Mouse (Mus musculus) hindbrain, embryonic 13.5 days (tissue): Measurements from ENCODE around the gene Fcamr. TPM values are rescaled to one million over a fixed set of nuclear protein-coding genes. Genes with fewer than 3 reads are reported as not detected.

Source experiments
- ATAC-seq: fragments of 200-750 bp; cut with Nextera tagmentation; 2 replicates; pipeline ENCODE4 v1.8.0; 2017; ENCODE audit warnings: moderate TSS enrichment; ENCODE audit not compliant: low FRiP score
- H3K27ac ChIP-seq: fragments of 300-500 bp; sonication (generic); 2 replicates; pipeline ENCODE4 v1.5.1; 2015; ENCODE audit warnings: inconsistent platforms, mild to moderate bottlenecking, moderate library complexity
- H3K27me3 ChIP-seq: fragments of 300-500 bp; sonication (generic); 2 replicates; pipeline ENCODE4 v1.6.1; 2015; ENCODE audit warnings: mild to moderate bottlenecking, inconsistent platforms
- H3K36me3 ChIP-seq: fragments of 300-500 bp; sonication (generic); 2 replicates; pipeline ENCODE4 v1.6.1; 2015; ENCODE audit warnings: mild to moderate bottlenecking, inconsistent platforms
- H3K4me1 ChIP-seq: fragments of 300-500 bp; sonication (generic); replicated peaks from 2 replicates; pipeline ENCODE4 v1.6.1; 2015; ENCODE audit warnings: inconsistent platforms
- H3K4me2 ChIP-seq: fragments of 300-500 bp; sonication (generic); 2 replicates; pipeline ENCODE4 v1.6.1; 2015; ENCODE audit warnings: inconsistent platforms, mild to moderate bottlenecking, moderate library complexity
- H3K4me3 ChIP-seq: fragments of 300-500 bp; sonication (generic); 2 replicates; pipeline ENCODE4 v1.5.1; 2015; ENCODE audit warnings: mild to moderate bottlenecking, inconsistent platforms
- H3K9ac ChIP-seq: fragments of 300-500 bp; sonication (generic); 2 replicates; pipeline ENCODE4 v1.6.1; 2015; ENCODE audit warnings: mild to moderate bottlenecking, inconsistent platforms
- H3K9me3 ChIP-seq: fragments of 300-500 bp; sonication (generic); 2 replicates; pipeline ENCODE4 v1.6.1; 2016; ENCODE audit warnings: inconsistent platforms
- WGBS: fragments of 180-500 bp; shearing (Covaris S2); methylation state at CpG from one replicate; pipeline ENCODE4 v1.1.7; 2015; 5-methylcytosine and 5-hydroxymethylcytosine counted together
- polyA plus RNA-seq: library from polyadenylated mRNA; unstranded; fragments of >200 nt; fragmentation: Nextera tagmentation; extraction: Ambion mirVana; gene quantifications from 2 replicates; pipeline ENCODE4 v1.2.1, GENCODE M21; 2015

Gene Fcamr
- polyA plus RNA-seq, 1 experiment from 2014 or later, result not detected

- no peak for ATAC-seq
Observed at GRCm38 (mm10) chr1:130811316-130811715, 10.6 kb downstream of the Fcamr start.

GRCm38 (mm10) chr1:130819737-130820136 is 19.0 kb downstream of the Fcamr start:
- Histone ChIP-seq H3K36me3 (no peaks in the 10 kb centered on the region), H3K4me2 (no peak overlapping the region), H3K4me3 (no peak overlapping the region), H3K27me3 (no peaks in the 10 kb centered on the region), H3K4me1 (no peaks in the 10 kb centered on the region), H3K9me3 (no peaks in the 10 kb centered on the region), H3K9ac (no peak overlapping the region), H3K27ac (no peak overlapping the region)
- ATAC-seq, result no peak
- 71% methylated on average over 1 of the region's 1 CpGs for WGBS

More at GRCm38 (mm10) chr1:130811316-130811715, 10.6 kb downstream of the Fcamr start:
- Histone ChIP-seq H3K4me2 (no peak overlapping the region), H3K4me1 (no peaks in the 10 kb centered on the region; the same call in 1 of the 2 replicates), H3K27me3 (no peaks in the 10 kb centered on the region), H3K36me3 (no peaks in the 10 kb centered on the region), H3K27ac (no peak overlapping the region), H3K9ac (no peak overlapping the region), H3K4me3 (no peak overlapping the region), H3K9me3 (no peaks in the 10 kb centered on the region)
- WGBS, result 53% methylated on average over 17 of the region's 17 CpGs

- no peaks in the 10 kb centered on the region for H3K4me1 ChIP-seq
- H3K36me3 ChIP-seq, result no peaks in the 10 kb centered on the region
- H3K9ac ChIP-seq, result no peak overlapping the region
- no peaks in the 10 kb centered on the region for H3K27me3 ChIP-seq
- no peak overlapping the region for H3K4me3 ChIP-seq
- H3K9me3 ChIP-seq, result no peaks in the 10 kb centered on the region
- H3K4me2 ChIP-seq, result no peak overlapping the region
- 87% methylated on average over 7 of the region's 7 CpGs for WGBS
- no peak overlapping the region for H3K27ac ChIP-seq
- no peak for ATAC-seq
Observed at GRCm38 (mm10) chr1:130820316-130821148, 19.8 kb downstream of the Fcamr start.

- Histone ChIP-seq H3K27ac (no peak overlapping the region), H3K9ac (no peak overlapping the region), H3K27me3 (no peaks in the 10 kb centered on the region), H3K4me3 (no peak overlapping the region), H3K4me1 (no peaks in the 10 kb centered on the region), H3K36me3 (no peaks in the 10 kb centered on the region), H3K4me2 (no peak overlapping the region), H3K9me3 (no peaks in the 10 kb centered on the region)
- no peak for ATAC-seq
- WGBS, result 90% methylated on average over 2 of the region's 2 CpGs
Observed at GRCm38 (mm10) chr1:130821149-130821471, 20.4 kb downstream of the Fcamr start.

- H3K4me3 ChIP-seq, result no peak overlapping the region
- no peak overlapping the region for H3K4me2 ChIP-seq
- no peaks in the 10 kb centered on the region for H3K27me3 ChIP-seq
- no peak overlapping the region for H3K9ac ChIP-seq
- no peaks in the 10 kb centered on the region for H3K4me1 ChIP-seq
- no peaks in the 10 kb centered on the region for H3K9me3 ChIP-seq
- no peak overlapping the region for H3K27ac ChIP-seq
- WGBS, result 81% methylated on average over 9 of the region's 9 CpGs
- H3K36me3 ChIP-seq, result no peaks in the 10 kb centered on the region
- no peak for ATAC-seq
Observed at GRCm38 (mm10) chr1:130821911-130822625, 21.4 kb downstream of the Fcamr start.

- H3K4me2 ChIP-seq, result no peak within 1 kb of the TSS
- no peak within 1 kb of the TSS for H3K9ac ChIP-seq
- H3K4me1 ChIP-seq, result no peaks in the 10 kb centered on the region
- H3K27ac ChIP-seq, result no peak within 1 kb of the TSS
- no peak for ATAC-seq
- no peak within 1 kb of the TSS for H3K4me3 ChIP-seq
- H3K9me3 ChIP-seq, result no peaks in the 10 kb centered on the region
- H3K27me3 ChIP-seq, result no peaks in the 10 kb centered on the region
- 85% methylated on average over 5 of the region's 5 CpGs for WGBS
- H3K36me3 ChIP-seq, result no peaks in the 10 kb centered on the region
Observed at GRCm38 (mm10) chr1:130826448-130826847, 25.7 kb downstream of the Fcamr start, which contains the start of gene Pigr. Gene Pigr, plus strand, starts transcription at chr1:130826684.

- H3K4me3 ChIP-seq, result no peak overlapping the region
- ATAC-seq, result no peak
- no peaks in the 10 kb centered on the region for H3K4me1 ChIP-seq
- WGBS, result 89% methylated on average over 4 of the region's 4 CpGs
- no peaks in the 10 kb centered on the region for H3K9me3 ChIP-seq
- no peak overlapping the region for H3K9ac ChIP-seq
- no peak overlapping the region for H3K27ac ChIP-seq
- no peaks in the 10 kb centered on the region for H3K27me3 ChIP-seq
- no peaks in the 10 kb centered on the region for H3K36me3 ChIP-seq
- H3K4me2 ChIP-seq, result no peak overlapping the region
Observed at GRCm38 (mm10) chr1:130828656-130829055, 28.0 kb downstream of the Fcamr start.

- no peak overlapping the region for H3K4me3 ChIP-seq
- H3K9me3 ChIP-seq, result no peaks in the 10 kb centered on the region
- no peaks in the 10 kb centered on the region for H3K36me3 ChIP-seq
- no peak overlapping the region for H3K27ac ChIP-seq
- no peak for ATAC-seq
- no peak overlapping the region for H3K9ac ChIP-seq
- 86% methylated on average over 8 of the region's 8 CpGs for WGBS
- H3K4me1 ChIP-seq, result no peaks in the 10 kb centered on the region
- H3K27me3 ChIP-seq, result no peaks in the 10 kb centered on the region
- no peak overlapping the region for H3K4me2 ChIP-seq
Observed at GRCm38 (mm10) chr1:130829906-130830830, 29.5 kb downstream of the Fcamr start.

- H3K27ac ChIP-seq, result no peak overlapping the region
- H3K4me1 ChIP-seq, result no peaks in the 10 kb centered on the region
- no peak overlapping the region for H3K4me3 ChIP-seq
- H3K27me3 ChIP-seq, result no peaks in the 10 kb centered on the region
- H3K9ac ChIP-seq, result no peak overlapping the region
- H3K36me3 ChIP-seq, result no peaks in the 10 kb centered on the region
- WGBS, result 82% methylated on average over 5 of the region's 5 CpGs
- no peak overlapping the region for H3K4me2 ChIP-seq
- no peak for ATAC-seq
- H3K9me3 ChIP-seq, result no peaks in the 10 kb centered on the region
Observed at GRCm38 (mm10) chr1:130832230-130833149, 31.8 kb downstream of the Fcamr start.

- H3K4me2 ChIP-seq, result no peak overlapping the region
- no peaks in the 10 kb centered on the region for H3K27me3 ChIP-seq
- no peak overlapping the region for H3K27ac ChIP-seq
- H3K4me1 ChIP-seq, result no peaks in the 10 kb centered on the region
- no peak for ATAC-seq
- H3K36me3 ChIP-seq, result no peaks in the 10 kb centered on the region
- no peaks in the 10 kb centered on the region for H3K9me3 ChIP-seq
- 92% methylated on average over 6 of the region's 6 CpGs for WGBS
- no peak overlapping the region for H3K9ac ChIP-seq
- H3K4me3 ChIP-seq, result no peak overlapping the region
Observed at GRCm38 (mm10) chr1:130835161-130835936, 34.6 kb downstream of the Fcamr start.

- WGBS, result 59% methylated on average over 6 of the region's 6 CpGs
- Histone ChIP-seq H3K4me3 (no peak overlapping the region), H3K27me3 (no peaks in the 10 kb centered on the region), H3K4me2 (no peak overlapping the region), H3K9ac (no peak overlapping the region), H3K9me3 (no peaks in the 10 kb centered on the region), H3K27ac (no peak overlapping the region), H3K36me3 (no peaks in the 10 kb centered on the region), H3K4me1 (no peaks in the 10 kb centered on the region)
- no peak for ATAC-seq
Observed at GRCm38 (mm10) chr1:130838288-130838687, 37.6 kb downstream of the Fcamr start.
